Mouse (Mus musculus): ENCODE results near the gene Arhgap15. TPM values are rescaled to one million over a fixed set of nuclear protein-coding genes. Genes with fewer than 3 reads are reported as not detected.

The Arhgap15 gene
- total RNA-seq, 2 experiments from 2014 or later, result 9.7 to 39.8 TPM

DNA sequence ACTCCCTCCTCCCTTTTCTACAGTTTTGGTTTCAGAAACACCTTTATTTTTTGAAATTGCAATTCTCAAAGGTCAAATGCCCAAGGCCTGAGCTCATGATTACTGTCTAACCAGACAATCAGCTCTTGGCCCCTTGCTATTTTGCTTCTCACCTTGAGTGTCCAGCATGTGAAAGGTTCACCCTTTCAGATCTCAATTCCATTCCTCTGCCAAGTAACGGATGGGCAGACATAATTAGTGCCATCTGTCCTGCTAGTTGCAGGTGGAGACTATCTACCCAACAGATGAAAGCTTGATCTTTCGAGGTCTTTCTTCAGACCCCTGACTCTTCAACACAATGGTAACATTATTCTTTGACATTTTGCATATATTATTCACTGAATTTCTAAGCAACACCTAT lies 509.3 kb downstream of the Arhgap15 start:
- no peak for ATAC-seq (replicated peaks; ENCODE audit: low FRiP score, poor library complexity, severe bottlenecking)

DNA sequence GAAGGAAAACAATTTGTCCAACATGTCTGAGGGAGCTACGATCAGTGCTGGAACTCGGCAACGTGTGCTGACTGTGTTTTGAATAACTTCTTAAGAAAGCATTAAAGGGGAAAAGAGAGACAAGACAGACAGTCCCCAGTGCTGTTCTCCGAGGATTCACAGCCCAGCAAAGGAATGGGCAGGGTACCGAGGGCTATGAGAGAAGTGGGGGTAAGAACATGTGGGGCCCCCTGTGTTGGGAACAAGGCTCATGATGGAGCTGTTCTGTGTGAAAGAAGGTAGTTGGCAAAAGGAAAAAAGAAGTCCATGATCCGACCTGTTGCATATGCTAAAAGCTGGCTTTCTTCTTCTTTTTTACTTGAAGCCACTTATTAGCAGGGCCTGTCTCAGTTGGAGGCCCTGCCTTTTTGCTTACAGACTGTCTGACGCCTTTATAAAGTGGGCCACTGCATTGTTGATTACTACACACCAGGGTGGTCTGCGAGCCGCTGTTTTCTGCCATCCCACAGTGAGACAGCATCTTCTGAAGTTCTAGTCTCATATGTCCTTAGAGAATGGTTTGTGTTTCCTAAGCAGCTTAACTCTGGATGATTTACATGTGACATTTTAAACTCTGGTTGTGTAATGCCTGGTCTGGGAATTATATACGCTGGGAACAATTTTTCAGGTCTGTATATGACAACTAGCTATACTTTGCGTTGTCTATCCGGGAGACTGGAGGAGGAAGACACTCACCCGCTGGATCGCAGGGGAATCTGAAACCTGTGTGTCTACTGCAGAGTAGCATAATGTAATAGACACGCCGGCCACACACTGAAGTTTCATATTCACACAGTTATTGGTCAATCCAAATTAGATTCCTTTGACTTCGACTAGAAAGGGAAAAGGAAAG lies 523.1 kb downstream of the Arhgap15 start:
- ATAC-seq (replicated peaks; ENCODE audit: low FRiP score, poor library complexity, severe bottlenecking), result no peak

DNA sequence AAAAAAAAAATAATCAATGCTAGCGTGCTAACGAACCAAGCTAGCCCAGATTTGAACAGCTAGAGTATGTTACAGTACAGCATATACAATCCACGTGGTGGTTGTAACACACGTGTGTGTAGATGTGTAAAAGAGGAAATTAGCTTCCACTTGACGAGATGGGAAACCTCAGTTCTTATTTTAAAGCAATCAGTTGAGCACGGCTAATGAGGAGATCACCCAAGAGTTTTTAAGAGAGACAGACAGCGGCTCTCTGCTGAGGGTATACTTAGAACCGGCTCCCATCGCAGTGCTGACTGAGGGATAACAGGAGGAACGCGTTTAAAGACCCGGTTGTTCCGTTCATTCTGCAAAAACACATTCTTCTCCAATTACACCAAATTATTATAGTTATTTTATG lies 524.0 kb downstream of the Arhgap15 start:
- no peak for ATAC-seq (replicated peaks; ENCODE audit: low FRiP score, poor library complexity, severe bottlenecking)

DNA sequence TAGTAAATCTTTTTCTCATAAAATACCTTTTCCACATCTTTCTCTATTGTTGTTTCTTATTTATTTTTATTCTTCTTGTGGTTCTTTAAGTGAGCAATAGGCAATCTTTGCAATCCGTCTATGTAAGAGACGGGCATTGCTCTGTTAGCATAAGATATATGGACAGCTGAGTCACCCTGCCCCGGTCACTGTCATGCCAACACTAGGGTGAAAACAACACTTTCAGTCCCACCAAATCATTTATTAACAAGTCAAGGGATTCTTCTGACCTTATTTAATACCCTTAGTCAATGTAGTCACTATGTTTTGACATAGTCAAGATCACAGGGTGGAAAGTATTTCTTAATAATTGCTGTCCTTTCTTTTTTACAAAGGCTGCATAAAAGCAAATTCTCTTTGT lies 525.8 kb downstream of the Arhgap15 start:
- ATAC-seq (replicated peaks; ENCODE audit: low FRiP score, poor library complexity, severe bottlenecking), result no peak

DNA sequence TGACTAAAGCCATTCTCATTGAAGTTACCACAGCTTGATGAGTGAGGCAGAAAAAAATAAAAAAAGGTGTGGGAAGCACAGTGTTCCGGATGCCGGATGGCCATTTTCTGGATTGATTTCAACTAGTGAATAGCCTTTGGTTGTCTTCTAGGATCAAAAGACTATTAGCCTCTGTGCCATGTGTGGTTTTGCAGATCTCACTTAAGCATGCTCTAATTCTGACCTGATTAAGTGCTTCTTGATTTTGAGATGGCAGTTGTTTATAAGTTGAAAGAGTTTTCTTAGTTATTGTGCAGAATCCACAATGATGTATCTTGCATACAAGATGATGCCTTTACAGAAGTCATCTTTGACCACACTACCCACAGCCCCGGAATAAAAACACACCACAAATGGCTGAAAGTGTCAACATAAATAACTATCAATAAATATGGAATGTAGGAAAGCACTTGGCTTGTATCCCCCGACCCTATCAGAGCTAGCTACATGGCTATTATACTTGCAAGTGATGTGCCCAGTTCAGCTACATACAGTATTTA lies 537.6 kb downstream of the Arhgap15 start:
- no peak for ATAC-seq (replicated peaks; ENCODE audit: low FRiP score, poor library complexity, severe bottlenecking)

DNA sequence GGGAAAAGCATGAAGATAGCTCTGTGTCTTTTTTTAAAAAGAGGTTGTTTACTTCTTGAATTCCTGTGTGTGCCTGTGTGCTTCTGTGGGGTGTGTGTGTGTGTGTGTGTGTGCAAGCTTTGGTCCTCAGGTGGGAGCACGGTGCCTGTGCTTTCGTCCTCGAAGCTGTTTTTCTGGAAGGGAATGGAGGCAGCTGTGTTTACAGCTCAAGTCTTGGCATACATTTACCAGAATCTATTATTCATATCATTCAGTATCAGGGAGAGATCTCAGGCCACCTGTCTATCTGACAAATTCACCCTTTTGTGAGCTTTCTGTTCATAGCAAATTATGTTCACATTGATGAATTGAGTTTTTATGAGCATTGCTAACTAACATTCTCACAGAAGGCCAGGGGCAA lies 550.5 kb downstream of the Arhgap15 start:
- ATAC-seq (replicated peaks; ENCODE audit: low FRiP score, poor library complexity, severe bottlenecking), result no peak

DNA sequence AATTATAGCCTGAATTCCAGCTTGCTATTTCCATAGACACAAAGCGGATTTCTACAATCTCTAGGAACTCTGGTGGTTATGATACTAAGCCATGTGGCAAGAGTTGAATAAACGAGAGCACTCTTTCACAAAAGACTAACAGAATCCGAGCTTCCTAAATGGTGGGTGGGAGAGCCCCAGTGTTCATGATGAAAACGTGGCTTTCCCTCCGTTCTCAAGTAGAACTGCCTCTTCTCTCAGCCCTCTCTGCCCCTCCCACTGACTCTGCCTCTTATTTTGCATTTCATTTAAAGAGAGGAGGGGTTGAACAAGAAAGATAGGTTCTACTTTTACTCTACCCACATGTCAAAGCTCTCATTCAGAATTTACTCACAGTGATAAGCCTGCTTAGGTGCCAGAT lies 551.3 kb downstream of the Arhgap15 start:
- no peak for ATAC-seq (replicated peaks; ENCODE audit: low FRiP score, poor library complexity, severe bottlenecking)

DNA sequence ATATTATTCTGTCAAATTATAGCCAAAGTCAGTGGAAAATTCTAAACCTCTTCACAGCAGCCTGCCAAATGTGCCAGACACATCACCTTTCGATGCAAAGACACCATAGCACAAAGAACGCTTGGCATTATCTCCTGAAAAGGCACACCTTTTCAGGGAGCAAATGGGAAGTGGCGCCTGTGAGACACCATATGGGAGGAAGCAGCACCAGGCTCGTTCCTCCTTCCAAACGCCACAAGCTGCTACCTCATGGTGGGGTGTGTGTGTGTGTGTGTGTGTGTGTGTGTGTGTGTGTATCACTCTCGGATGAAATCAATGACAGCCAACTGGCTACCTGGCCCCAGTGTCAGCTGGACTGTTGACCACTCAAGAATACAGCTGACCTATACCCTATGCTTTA lies 551.8 kb downstream of the Arhgap15 start:
- ATAC-seq (replicated peaks; ENCODE audit: low FRiP score, poor library complexity, severe bottlenecking), result no peak

DNA sequence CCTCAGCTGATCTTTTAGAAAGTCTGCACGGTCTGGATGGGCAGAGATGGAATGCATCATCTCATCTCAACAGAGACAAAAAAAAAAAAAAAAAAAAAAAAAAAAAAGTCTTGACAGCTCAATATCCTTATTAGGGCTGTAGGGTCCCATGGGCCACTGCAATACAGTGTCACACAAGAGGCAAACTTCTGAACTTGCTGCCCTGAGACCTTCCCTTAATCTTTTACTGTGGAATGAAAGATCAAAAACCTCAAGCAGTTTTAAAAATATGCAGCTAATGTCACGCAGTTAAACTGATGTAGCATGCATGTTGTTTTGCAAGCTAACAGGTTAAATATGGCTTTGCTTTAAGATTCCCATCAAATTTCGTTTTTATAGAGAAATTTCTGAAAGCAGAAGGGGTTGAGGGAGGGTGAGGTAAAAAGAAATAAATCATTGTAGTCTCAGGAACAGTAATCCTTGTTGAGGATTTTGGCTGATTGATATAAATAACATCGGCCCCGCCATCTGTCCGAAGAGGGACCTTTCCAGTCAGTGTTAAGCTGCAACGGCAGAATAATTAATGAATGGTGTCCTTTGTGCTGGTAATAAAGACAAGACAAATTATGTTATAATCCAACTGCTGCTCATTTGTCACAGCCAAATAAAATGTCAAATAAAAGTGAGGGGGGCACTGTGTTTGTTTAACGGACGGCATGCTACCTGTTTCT lies 555.8 kb downstream of the Arhgap15 start:
- ATAC-seq (replicated peaks; ENCODE audit: low FRiP score, poor library complexity, severe bottlenecking), result no peak

DNA sequence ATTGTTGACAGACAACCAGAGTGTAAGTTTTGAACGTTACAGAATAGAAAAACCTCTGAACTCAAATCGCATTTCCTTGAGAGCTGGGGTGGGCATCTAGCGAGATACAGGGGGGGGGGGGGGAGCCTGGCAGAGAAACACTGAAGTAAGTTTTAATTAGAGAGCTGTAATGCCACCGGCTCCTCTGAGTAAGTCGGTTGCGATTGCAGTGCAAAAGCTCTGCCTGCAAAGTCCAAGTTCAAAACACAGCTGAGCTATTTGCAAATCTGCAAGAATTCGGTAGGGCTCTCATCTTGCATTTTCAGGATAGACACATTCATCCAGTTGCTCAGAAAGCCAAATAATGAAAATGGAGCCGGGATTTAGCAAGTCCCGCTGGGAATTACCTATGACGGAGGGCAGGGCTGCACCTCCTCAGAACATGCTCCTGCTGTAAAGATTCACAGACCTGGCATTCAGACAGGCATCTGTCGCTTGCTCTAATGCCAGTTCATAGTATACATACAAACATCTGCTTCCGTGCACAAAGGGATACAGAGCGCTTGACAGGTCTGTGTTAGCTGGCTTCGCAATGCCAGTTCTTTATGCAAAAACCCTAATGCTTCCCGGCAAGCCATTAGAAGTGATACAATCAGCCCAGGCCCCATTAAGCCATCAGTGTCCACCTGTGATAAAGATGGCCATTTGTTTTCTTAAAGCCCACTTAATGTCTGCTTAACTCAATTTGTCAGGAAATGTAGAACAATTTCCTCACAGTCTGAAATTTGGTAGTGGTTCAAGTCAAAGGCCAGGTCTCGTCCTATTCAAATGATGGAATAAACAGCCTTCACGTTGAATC lies 556.6 kb downstream of the Arhgap15 start:
- no peak for ATAC-seq (replicated peaks; ENCODE audit: low FRiP score, poor library complexity, severe bottlenecking)

DNA sequence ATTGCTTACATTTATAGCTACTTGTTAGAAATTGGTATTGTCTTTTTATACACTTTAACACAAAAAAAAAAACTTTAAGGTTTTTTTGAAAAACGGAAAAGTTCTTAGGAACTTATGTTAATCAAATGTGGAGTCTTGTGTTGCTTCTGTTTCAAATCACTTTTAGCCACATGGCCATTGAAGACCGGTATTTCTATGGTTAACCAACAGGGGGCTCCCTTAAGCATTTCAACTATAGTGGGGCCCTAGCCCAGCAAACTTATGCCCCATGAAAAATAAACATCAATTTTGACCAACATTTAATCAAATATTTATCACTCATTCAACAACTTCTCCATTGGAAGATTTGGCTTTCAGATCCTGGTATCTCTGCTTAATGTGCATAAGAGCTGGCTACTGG lies 557.5 kb downstream of the Arhgap15 start:
- no peak for ATAC-seq (replicated peaks; ENCODE audit: low FRiP score, poor library complexity, severe bottlenecking)

DNA sequence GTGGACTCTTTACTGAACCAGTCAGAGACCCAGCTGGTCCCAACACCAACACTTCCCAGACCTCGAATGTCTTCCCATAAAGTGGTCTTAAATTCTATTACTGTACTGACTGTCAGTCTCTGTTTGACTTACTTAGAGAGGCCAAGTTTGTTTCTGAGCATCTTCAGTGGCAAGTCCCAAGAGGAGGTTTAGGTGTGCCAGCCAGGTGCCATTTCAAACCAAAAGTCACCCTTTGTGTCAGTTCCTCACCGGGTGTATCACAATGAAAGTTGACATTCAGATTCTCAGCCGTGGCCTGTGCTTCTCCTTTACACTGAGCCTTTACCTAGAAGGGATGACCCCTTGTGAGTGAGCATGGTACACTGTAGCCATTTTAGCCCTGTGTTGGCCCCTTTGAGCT lies 560.5 kb downstream of the Arhgap15 start:
- no peak for ATAC-seq (replicated peaks; ENCODE audit: low FRiP score, poor library complexity, severe bottlenecking)

DNA sequence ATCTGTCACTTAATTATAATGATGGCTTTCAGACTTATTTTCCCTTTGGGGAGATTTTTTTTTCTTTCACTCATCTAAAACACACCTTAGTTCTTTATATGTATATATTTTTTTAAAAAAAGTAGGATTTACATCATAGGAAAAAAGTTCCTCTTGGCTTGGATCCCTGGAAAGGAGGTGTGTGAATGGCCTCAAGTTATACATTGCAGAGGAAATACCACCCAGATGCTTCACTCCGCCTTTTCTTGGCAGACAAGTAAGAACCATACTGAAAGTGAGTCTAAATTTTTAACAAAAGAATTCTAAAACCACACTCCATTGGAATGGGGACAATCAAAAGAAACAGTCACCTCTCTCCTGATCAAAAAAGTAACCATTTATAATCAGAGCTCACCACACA lies 560.9 kb downstream of the Arhgap15 start:
- no peak for ATAC-seq (replicated peaks; ENCODE audit: low FRiP score, poor library complexity, severe bottlenecking)

DNA sequence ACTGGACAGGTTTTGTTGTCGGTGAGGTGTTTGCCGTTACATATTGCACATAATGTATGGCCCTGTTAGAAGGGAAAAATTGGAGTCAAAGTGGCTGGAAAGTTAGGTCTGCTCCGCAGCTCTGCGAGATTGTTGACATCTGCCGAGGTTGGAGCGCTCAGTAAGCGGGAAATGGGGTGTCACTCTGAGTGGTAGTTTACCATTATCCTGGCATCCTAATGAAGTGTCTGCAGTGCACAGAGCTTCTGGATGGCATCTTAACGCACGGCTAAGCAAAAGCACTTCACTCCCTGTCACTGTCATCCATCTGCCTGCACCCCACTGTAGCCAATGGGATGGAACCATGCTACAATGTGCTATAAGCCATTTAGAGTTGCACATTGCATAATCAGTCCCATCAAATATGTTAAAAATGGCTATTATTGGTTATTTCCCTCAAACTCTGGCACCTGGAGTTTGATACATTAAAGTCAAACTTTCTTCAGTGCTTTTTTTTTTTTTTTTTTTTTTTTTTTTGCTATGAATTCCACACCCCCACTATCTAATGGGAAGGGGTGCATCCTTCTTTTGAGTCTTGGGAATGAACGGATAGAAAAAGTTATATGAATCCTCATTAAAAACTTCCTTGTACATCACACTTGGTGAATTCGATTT lies 561.6 kb downstream of the Arhgap15 start:
- ATAC-seq (replicated peaks; ENCODE audit: low FRiP score, poor library complexity, severe bottlenecking), result no peak

DNA sequence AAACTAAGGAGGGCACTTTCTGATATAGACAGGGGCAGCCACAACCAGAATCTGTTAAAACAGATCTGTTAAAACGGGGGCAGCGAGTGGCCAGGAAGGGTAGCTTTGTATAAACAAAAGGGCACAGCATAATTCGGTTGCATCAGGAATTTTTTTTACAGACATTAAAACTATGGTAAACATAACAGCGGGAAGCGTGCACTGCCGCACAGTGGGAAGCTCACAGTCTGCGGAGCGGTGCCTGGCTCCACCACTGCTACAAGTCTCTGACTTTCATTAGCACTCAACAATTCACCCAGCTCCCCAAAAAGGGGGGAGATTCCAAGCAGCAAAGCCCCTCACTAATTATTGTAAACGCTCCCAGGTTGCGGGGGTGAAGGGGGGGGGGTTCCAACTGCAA lies 562.6 kb downstream of the Arhgap15 start:
- no peak for ATAC-seq (replicated peaks; ENCODE audit: low FRiP score, poor library complexity, severe bottlenecking)

DNA sequence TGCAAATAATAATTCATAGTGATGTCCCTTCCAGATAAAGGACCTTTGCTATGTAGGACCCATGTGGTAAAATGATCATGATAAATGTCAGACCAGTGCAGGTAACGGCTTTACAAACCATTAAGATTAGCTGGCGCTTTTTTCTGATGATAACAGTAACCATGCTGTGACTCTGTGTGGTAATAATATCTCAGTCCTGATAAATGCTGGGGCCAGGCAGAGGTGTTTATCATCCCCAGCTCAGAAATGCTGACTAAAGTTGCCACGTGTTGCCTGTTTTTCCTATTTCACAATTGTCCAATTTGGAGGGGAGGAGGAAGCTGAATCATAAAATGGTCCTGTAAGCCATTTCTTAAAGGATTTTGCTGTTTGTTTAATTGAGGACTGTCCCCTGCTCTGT lies 564.9 kb downstream of the Arhgap15 start:
- ATAC-seq (replicated peaks; ENCODE audit: low FRiP score, poor library complexity, severe bottlenecking), result no peak

DNA sequence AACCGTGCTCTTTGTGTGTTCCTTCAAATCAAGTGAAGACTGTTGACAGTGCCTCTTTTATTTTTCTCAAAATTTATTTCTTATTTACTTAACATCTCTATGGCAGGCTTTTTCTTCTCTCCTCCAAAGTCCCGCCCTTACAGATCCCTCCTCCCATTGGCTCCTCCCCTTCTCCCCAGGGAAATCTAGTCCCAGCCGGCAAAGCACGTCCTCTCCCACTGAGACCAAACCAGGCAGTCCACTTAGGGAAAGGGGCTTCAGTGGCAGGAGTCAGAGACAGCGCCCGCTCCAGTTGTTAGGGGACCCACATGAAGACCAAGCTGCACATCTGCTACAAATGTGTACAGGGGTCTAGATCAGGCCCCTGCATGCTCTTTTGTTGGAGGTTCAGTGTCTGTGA lies 569.8 kb downstream of the Arhgap15 start:
- ATAC-seq (replicated peaks; ENCODE audit: low FRiP score, poor library complexity, severe bottlenecking), result no peak

DNA sequence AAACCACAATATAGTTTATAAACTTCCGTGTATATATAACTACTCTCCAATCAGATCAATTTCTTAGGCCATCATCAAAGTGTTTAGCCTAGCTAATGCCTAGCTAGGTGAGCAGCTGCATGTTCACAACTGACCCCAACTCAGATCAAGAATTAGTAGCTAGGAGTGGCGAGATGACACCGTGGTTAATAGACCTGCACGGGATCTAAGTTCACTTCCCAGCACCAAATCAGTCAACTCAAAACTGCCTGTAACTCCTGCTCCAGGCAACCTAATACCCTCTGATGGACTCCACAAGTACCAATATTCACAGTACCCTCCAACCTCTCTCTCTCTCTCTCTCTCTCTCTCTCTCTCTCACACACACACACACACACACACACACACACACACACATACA lies 570.9 kb downstream of the Arhgap15 start:
- no peak for ATAC-seq (replicated peaks; ENCODE audit: low FRiP score, poor library complexity, severe bottlenecking)

DNA sequence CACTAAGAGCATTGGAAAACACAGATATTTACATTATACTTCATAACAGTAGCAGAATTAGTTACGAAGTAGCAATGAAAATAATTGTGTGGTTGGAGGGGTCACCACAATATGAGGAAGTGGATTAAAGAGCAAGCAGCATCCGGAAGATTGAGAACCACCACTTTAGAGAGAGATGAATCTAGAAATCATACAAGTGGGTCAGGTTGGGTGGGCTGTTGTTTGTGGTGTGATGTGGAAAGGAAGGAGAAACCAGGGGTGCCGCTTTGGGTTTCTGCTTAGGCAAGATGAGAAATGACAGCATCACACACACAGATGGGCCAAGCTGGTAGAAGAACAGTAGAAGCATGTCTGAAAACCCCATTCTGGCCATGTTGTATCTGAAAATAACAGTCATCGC lies 575.2 kb downstream of the Arhgap15 start:
- ATAC-seq (replicated peaks; ENCODE audit: low FRiP score, poor library complexity, severe bottlenecking), result no peak

DNA sequence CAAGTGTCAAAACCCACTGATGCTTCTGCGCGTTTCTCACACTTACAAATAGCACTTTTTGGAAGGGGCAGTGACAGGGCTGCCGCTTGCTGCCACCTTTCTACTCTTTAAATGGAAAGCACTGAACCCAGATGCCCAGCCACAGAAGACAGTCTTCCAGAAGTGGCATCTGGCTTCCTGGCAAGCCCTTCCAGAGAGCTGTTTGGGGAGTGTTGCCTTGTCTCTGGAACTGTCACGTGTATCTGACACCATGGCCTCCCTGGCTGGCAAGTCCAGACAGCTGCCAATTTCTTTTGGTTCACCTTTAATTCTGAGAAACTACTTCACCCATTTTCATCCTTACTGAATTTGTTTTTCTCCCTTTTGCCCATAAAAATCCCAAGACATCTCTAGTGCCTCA lies 584.7 kb downstream of the Arhgap15 start:
- no peak for ATAC-seq (replicated peaks; ENCODE audit: low FRiP score, poor library complexity, severe bottlenecking)
